Mouse (Mus musculus) heart, adult 2 months (tissue): Measurements from ENCODE around the gene Stpg4.

ENCODE experiments used
- CTCF ChIP-seq: fragments of 200-600 bp; IDR thresholded peaks from 2 replicates; pipeline ENCODE4 v1.8.1; 2022; ENCODE audit warnings: antibody characterized with exemption, mild to moderate bottlenecking, moderate library complexity
- EP300 ChIP-seq: fragments of 200-500 bp; IDR thresholded peaks from 2 replicates; pipeline ENCODE4 v1.6.1; 2011; ENCODE audit warnings: low read depth, low read length, control low read depth; ENCODE audit not compliant: insufficient read depth
- POLR2A ChIP-seq: fragments of 200-500 bp; IDR thresholded peaks from 2 replicates; pipeline ENCODE4 v1.6.1; 2011; ENCODE audit warnings: mild to moderate bottlenecking, low read depth, low read length, control low read depth; ENCODE audit not compliant: insufficient read depth

DNA sequence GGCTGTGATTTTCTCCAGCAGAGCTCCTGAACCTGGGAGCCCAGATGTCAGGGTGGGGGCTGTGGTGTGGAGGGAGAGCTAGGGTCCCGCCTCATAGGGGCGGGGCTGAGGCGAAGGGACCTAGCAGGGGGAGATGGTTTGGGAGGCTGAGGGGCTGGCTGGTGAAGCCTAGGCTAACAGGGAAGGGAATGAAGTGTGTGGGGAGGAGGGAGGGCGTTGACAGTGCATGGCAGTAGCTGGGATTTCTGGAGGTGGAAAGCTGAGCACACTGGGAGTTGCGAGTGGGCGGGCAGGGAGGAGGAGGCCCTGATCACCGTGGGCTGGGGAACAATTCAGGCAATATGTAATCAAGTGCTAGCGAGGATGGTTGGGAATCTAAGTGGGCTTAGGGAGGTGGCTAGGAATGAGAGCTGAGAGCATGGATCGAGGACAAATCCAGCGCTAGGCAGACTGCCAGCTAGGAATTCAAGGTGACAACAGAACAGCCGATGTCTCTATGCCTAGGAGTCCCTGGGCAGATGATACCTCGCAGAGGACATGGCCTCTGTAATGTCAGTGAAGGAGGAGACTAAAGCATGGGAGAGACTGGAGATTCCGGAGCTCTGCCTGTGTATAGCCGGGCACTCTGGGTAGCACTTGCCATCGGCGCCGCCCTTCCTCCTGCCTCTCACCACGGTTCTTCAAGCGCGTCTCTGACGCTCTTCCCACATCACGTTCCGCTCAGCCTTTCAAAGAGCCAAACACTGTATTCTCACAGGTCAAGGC lies 46.4 kb upstream of the Stpg4 start:
- no peak for TF ChIP-seq CTCF
- 0 out of 2 replicates have a peak, but pooled peaks have one; percentile 19 for TF ChIP-seq POLR2A
- no peak for TF ChIP-seq EP300
